Mouse (Mus musculus): ENCODE results near the gene Stra6.

- TF ChIP-seq CTCF (IDR thresholded peaks at IDR 0.05; ENCODE audit: borderline replicate concordance, insufficient read depth, low read depth, low read length) (no peak), POLR2A (IDR thresholded peaks at IDR 0.05; ENCODE audit: borderline replicate concordance, insufficient read depth, low read length) (no peak)
Observed at GRCm38 (mm10) chr9:58086861-58087260, 23.3 kb downstream of the Stra6 start.

Measured in cerebellum, adult 2 months (tissue).